Mouse (Mus musculus): ENCODE measurements at regions not wholly inside any gene's neighbourhood (a gene's known extent, or its start where the extent isn't known, plus 50 kb on each side); places are given as distances from the start of the nearest gene placed in this dataset.

DNA sequence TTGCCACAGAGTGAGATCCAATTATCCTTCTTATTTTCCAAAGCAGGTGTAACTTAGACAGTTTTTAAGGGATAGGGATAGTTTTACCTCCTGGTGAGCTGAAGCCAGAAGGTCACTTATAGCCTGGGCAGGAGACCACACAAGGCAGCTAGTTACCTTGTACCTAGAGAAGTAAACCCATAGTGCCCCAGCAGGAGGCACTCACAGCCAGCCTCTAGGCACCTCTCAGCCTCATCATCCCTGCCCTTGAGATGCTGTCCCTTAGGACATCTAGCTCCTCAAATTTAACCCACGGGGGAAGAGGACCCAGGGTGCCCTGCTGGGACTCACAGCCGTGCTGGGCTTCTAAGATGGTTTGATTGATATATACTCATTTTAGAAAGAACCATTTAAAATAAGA lies 163.7 kb downstream of the Kcna5 start:
- no peaks in the 10 kb centered on the region for H3K9me3 ChIP-seq
- H3K36me3 ChIP-seq (replicated peaks; ENCODE audit: low read length) = no peaks in the 10 kb centered on the region
- peaks cover 2% of the 10 kb centered on the region for H3K27me3 ChIP-seq (replicated peaks)
- H3K4me3 ChIP-seq (replicated peaks) = no peak overlapping the region
- TF ChIP-seq GATA1 (IDR thresholded peaks at IDR 0.05; ENCODE audit: borderline replicate concordance, low read length) = no peak
- TF ChIP-seq FLI1 (IDR thresholded peaks at IDR 0.05; ENCODE audit: low read length) = no peak
- H3K4me1 ChIP-seq = no peaks in the 10 kb centered on the region

DNA sequence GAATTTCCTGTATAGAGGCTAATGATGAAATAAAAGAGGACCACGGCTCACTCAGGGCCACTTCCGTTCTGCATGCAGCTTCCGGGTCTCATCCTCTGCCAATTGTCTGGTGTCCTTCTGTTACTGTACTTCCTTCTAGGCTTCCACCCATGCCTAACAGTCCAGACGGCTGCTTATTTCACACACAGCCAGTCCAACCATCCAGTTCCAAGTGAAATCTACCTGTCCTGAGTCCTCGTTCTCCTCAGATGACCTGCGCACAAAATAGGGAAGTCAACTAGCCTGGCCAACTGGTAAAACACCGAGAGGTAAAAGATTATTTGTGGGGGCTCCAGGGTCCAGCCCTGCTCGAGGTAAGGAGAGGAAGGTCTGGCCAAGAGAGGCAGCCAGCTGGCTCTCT lies 169.7 kb downstream of the Kcna5 start:
- Histone ChIP-seq H3K27me3 (replicated peaks) (peaks cover 2% of the 10 kb centered on the region), H3K9me3 (no peaks in the 10 kb centered on the region), H3K4me1 (no peaks in the 10 kb centered on the region), H3K36me3 (replicated peaks; ENCODE audit: low read length) (no peaks in the 10 kb centered on the region), H3K4me3 (replicated peaks) (no peak overlapping the region)
- no peak for TF ChIP-seq FLI1 (IDR thresholded peaks at IDR 0.05; ENCODE audit: low read length)
- TF ChIP-seq GATA1 (IDR thresholded peaks at IDR 0.05; ENCODE audit: borderline replicate concordance, low read length) = no peak

DNA sequence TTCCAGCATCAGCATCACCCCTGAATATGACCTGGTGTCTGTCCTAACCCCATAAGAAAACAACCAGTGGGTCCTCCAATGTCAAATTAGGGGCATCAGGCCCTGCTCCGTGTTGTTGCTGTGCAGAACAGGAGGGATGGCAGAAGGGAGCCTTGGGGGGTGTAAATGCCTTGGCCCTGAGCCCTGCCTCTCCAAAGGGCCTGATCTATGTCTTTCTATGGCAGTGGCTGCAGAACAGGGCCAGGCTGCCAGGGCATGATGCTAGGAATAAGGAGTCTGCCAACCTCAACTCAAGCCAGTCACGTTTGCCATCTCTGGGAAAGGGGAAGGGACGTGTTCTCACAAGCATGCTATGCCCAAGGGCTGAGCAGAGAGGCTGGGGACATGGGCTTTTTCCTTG lies 172.9 kb downstream of the Kcna5 start:
- Histone ChIP-seq H3K36me3 (replicated peaks; ENCODE audit: low read length) (no peaks in the 10 kb centered on the region), H3K4me1 (no peaks in the 10 kb centered on the region), H3K4me3 (replicated peaks) (no peak overlapping the region), H3K9me3 (no peaks in the 10 kb centered on the region), H3K27me3 (replicated peaks) (peaks cover 2% of the 10 kb centered on the region)
- TF ChIP-seq GATA1 (IDR thresholded peaks at IDR 0.05; ENCODE audit: borderline replicate concordance, low read length) = no peak
- TF ChIP-seq FLI1 (IDR thresholded peaks at IDR 0.05; ENCODE audit: low read length) = no peak

DNA sequence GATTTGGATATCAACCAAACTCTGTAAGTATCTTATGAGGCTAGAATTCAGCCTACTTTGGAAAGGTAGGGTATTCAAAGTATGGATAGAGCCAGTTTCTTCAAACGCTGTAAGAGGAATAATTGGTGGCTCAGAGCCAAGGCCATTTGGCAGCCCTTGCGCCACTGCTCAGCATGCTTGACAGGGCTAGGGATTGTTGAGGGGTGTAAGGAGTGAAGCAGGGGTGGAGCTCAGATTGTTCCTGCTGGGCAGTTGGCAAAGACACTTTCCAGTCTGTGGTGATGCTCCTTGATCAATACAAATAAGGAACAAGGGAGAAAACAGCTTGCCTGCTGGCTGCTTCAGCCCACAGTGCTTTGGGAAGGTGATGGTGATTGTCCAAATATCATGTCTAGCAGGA lies 181.9 kb downstream of the Kcna5 start:
- H3K4me3 ChIP-seq (replicated peaks) = no peak overlapping the region
- H3K36me3 ChIP-seq (replicated peaks; ENCODE audit: low read length) = no peaks in the 10 kb centered on the region
- TF ChIP-seq FLI1 (IDR thresholded peaks at IDR 0.05; ENCODE audit: low read length) = no peak
- TF ChIP-seq GATA1 (IDR thresholded peaks at IDR 0.05; ENCODE audit: borderline replicate concordance, low read length) = no peak
- no peaks in the 10 kb centered on the region for H3K4me1 ChIP-seq
- no peaks in the 10 kb centered on the region for H3K9me3 ChIP-seq
- H3K27me3 ChIP-seq (replicated peaks) = no peaks in the 10 kb centered on the region

DNA sequence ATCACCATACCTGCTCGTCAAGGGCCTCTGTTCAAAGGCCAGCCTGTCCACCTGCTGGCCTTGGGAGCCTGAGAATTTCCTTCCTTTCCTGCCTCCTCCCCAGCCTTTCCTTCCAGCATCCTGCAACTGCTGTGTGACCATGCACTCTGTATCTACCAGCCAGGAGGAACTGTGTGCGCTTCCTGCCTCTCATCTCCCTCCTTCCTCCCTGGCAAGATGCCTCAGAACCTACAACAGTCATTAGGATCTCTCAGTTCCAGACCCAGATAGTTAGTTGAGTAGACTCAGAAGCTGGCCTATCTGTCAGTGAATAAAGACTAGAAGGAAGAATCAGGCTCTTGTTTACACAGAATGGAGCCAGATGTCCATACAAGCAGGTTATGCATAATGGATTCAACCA lies 183.8 kb upstream of the Ntf3 start:
- no peaks in the 10 kb centered on the region for H3K9me3 ChIP-seq
- H3K36me3 ChIP-seq (replicated peaks; ENCODE audit: low read length) = no peaks in the 10 kb centered on the region
- no peak for TF ChIP-seq GATA1 (IDR thresholded peaks at IDR 0.05; ENCODE audit: borderline replicate concordance, low read length)
- TF ChIP-seq FLI1 (IDR thresholded peaks at IDR 0.05; ENCODE audit: low read length) = no peak
- H3K4me1 ChIP-seq = no peaks in the 10 kb centered on the region
- H3K27me3 ChIP-seq (replicated peaks) = no peaks in the 10 kb centered on the region
- no peak overlapping the region for H3K4me3 ChIP-seq (replicated peaks)

DNA sequence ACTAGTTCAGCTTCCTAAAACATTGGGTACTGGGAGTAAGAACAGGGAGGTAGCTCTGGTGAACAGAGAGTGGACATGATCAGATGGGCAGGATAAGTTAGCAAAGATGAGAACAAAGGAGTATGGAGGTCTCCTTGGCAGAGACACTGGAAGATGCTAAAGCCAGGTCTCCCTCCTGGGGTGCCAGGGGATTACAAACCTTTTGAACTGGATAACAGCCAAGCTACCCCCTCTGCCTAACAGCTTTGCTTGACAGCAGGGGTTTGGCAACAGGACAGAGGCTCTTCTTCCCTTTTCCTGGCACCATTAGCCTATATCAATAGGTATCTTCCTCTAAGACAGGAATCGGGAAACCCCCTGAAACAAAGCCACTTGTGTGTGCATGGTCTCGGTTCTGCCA lies 183.2 kb upstream of the Ntf3 start:
- no peak overlapping the region for H3K4me3 ChIP-seq (replicated peaks)
- H3K27me3 ChIP-seq (replicated peaks) = no peaks in the 10 kb centered on the region
- TF ChIP-seq FLI1 (IDR thresholded peaks at IDR 0.05; ENCODE audit: low read length) (no peak), GATA1 (IDR thresholded peaks at IDR 0.05; ENCODE audit: borderline replicate concordance, low read length) (no peak)
- no peaks in the 10 kb centered on the region for H3K36me3 ChIP-seq (replicated peaks; ENCODE audit: low read length)
- no peaks in the 10 kb centered on the region for H3K9me3 ChIP-seq
- no peaks in the 10 kb centered on the region for H3K4me1 ChIP-seq

DNA sequence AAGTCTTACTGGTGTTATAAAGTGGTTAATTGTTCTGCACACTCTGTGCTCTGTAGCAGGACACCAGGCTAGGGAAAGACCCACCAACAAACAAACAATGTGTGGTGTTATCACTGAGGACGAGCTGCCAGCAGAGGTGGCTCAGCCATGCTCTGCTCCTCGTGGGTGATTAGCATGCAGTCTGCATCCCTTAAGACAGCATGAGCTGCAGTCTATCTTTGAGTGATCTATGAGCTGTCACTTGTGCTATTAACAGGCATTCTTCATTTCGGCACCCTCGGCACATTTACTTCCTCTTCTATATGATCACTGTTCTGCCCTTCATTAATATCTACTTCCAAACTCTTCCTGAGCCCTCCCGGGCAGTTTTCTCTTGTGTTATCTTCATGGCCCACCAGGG lies 178.5 kb upstream of the Ntf3 start:
- H3K4me3 ChIP-seq (replicated peaks) = peak overlapping the region; percentile 44
- H3K27me3 ChIP-seq (replicated peaks) = no peaks in the 10 kb centered on the region
- H3K36me3 ChIP-seq (replicated peaks; ENCODE audit: low read length) = no peaks in the 10 kb centered on the region
- no peaks in the 10 kb centered on the region for H3K9me3 ChIP-seq
- H3K4me1 ChIP-seq = no peaks in the 10 kb centered on the region
- TF ChIP-seq GATA1 (IDR thresholded peaks at IDR 0.05; ENCODE audit: borderline replicate concordance, low read length) = no peak
- TF ChIP-seq FLI1 (IDR thresholded peaks at IDR 0.05; ENCODE audit: low read length) = no peak

DNA sequence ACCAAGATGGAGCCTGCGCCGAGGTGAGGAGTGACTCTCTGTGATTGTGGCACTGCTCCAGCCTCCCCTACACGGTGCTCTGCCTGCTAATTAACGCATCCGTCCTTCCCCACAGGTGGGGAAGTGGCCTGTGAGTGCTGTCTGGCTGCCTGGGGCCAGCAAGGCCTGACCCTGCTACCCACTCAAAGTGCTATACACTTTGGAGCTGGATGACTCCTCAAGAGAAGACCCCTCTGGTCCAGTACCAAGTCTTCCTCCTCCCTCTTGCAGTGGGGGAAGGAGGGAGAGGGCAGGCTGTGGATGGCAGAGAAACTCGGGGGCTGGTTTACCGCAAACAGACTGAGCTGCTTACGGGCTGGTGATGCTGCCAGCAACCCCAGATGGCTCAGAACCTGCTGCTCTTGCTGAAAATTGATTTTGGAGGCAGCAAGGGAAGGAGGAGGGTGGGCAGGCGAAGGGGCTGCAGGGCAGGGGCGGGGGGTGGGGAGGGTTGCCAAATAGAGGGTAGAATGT lies 173.4 kb upstream of the Ntf3 start:
- H3K9me3 ChIP-seq = peaks cover 3% of the 10 kb centered on the region; the same call in 1 of the 2 replicates
- H3K4me3 ChIP-seq (replicated peaks) = peak overlapping the region; percentile 5
- no peaks in the 10 kb centered on the region for H3K36me3 ChIP-seq (replicated peaks; ENCODE audit: low read length)
- no peaks in the 10 kb centered on the region for H3K4me1 ChIP-seq
- H3K27me3 ChIP-seq (replicated peaks) = no peaks in the 10 kb centered on the region
- TF ChIP-seq GATA1 (IDR thresholded peaks at IDR 0.05; ENCODE audit: borderline replicate concordance, low read length) (no peak), FLI1 (IDR thresholded peaks at IDR 0.05; ENCODE audit: low read length) (no peak)

DNA sequence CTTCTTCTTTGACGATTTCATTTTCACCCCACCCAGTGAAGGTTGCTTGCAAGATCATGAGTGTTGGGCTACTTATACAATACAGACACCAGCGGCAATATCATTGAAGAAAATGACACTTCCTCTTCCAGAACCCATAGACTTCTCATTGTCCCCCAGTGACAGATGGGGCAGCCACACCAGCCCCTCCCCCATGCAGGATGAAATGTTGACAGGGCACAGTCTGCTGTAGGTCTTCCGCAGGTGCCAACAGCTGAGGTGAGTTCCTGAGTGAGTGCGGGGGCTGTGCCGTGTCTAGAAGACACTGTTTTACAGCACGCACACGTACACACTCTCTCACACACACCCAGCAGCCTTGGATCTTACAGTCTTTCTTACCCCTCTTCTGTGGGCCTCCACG lies 171.0 kb upstream of the Ntf3 start:
- H3K4me1 ChIP-seq = no peaks in the 10 kb centered on the region
- H3K4me3 ChIP-seq (replicated peaks) = no peak overlapping the region
- no peak for TF ChIP-seq FLI1 (IDR thresholded peaks at IDR 0.05; ENCODE audit: low read length)
- TF ChIP-seq GATA1 (IDR thresholded peaks at IDR 0.05; ENCODE audit: borderline replicate concordance, low read length) = no peak
- H3K9me3 ChIP-seq = peaks cover 3% of the 10 kb centered on the region; the same call in 1 of the 2 replicates
- H3K36me3 ChIP-seq (replicated peaks; ENCODE audit: low read length) = no peaks in the 10 kb centered on the region
- no peaks in the 10 kb centered on the region for H3K27me3 ChIP-seq (replicated peaks)

DNA sequence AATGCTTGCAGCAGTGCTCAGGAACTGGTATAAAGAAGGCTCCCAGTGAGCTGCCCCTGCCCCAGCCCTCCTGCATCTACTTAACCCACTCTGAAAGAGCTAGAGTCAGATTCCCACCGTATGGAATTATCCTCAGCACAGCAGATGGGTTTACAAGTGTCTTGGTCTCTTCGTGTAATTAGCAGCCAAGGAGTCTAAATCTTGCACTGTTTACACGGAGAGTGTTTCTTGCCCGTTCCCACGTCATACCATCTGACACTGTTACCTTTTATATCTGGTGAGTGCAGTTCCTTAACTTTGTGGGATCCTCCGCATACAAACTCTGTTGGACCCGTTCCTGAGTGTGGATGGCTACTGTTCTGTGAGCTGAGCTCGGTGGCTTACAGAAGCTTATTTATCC lies 167.5 kb upstream of the Ntf3 start:
- H3K4me3 ChIP-seq (replicated peaks) = no peak overlapping the region
- no peaks in the 10 kb centered on the region for H3K27me3 ChIP-seq (replicated peaks)
- H3K36me3 ChIP-seq (replicated peaks; ENCODE audit: low read length) = no peaks in the 10 kb centered on the region
- TF ChIP-seq GATA1 (IDR thresholded peaks at IDR 0.05; ENCODE audit: borderline replicate concordance, low read length) (no peak), FLI1 (IDR thresholded peaks at IDR 0.05; ENCODE audit: low read length) (no peak)
- no peaks in the 10 kb centered on the region for H3K9me3 ChIP-seq
- H3K4me1 ChIP-seq = no peaks in the 10 kb centered on the region

DNA sequence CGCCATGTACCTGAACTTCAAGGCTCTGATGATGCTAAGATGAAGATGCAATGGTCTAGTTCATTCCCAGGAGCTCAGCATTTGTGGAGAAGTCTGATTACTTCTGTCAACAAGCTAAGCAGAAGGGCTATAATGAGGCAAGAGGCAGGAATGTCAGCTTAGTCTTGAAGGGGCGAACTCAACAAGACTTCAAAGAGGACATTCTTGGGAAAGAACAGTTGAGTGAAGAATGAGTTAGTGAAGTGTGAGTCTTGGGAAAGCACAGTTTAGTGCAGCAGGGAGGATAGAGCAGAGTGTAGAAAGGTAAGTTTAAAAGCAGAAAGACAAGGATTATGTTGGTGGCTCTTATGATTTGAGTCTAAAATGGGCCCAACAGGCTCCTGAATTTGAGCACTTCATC lies 160.5 kb upstream of the Ntf3 start:
- no peak for TF ChIP-seq FLI1 (IDR thresholded peaks at IDR 0.05; ENCODE audit: low read length)
- TF ChIP-seq GATA1 (IDR thresholded peaks at IDR 0.05; ENCODE audit: borderline replicate concordance, low read length) = no peak
- H3K4me3 ChIP-seq (replicated peaks) = no peak overlapping the region
- no peaks in the 10 kb centered on the region for H3K36me3 ChIP-seq (replicated peaks; ENCODE audit: low read length)
- no peaks in the 10 kb centered on the region for H3K4me1 ChIP-seq
- no peaks in the 10 kb centered on the region for H3K27me3 ChIP-seq (replicated peaks)
- H3K9me3 ChIP-seq = no peaks in the 10 kb centered on the region
